Mouse (Mus musculus) lung, embryonic 14.5 days (tissue): ENCODE data around the gene Soga3. TPM values are rescaled to one million over a fixed set of nuclear protein-coding genes. Genes with fewer than 3 reads are reported as not detected.
A peak's percentile ranks its signal among the peaks of the same experiment; 100 is the strongest.

Experiments used
- ATAC-seq: fragments of 200-750 bp; cut with Nextera tagmentation; 2 replicates; pipeline ENCODE4 v1.8.0; 2017; ENCODE audit warnings: mild to moderate bottlenecking, moderate TSS enrichment, moderate library complexity; ENCODE audit not compliant: insufficient read depth
- DNase-seq: peaks from one replicate; pipeline ENCODE4 v3.0.0-alpha.2; 2015
- H3K27ac ChIP-seq: fragments of 300-500 bp; sonication (generic); 2 replicates; pipeline ENCODE4 v1.5.1; 2014; ENCODE audit warnings: low read depth, mild to moderate bottlenecking, moderate library complexity
- H3K27me3 ChIP-seq: fragments of 300-500 bp; sonication (generic); 2 replicates; pipeline ENCODE4 v1.6.1; 2014; ENCODE audit warnings: low read length, control low read depth; ENCODE audit not compliant: insufficient read depth
- H3K36me3 ChIP-seq: fragments of 300-500 bp; sonication (generic); 2 replicates; pipeline ENCODE4 v1.6.1; 2014; ENCODE audit warnings: control low read depth; ENCODE audit not compliant: insufficient read depth
- H3K4me1 ChIP-seq: fragments of 300-500 bp; sonication (generic); 2 replicates; pipeline ENCODE4 v1.6.1; 2014; ENCODE audit warnings: antibody characterized with exemption, control low read depth; ENCODE audit not compliant: insufficient read depth
- H3K4me2 ChIP-seq: fragments of 300-500 bp; sonication (generic); 2 replicates; pipeline ENCODE4 v1.6.1; 2014; ENCODE audit warnings: mild to moderate bottlenecking
- H3K4me3 ChIP-seq: fragments of 300-500 bp; sonication (generic); 2 replicates; pipeline ENCODE4 v1.5.1; 2014; ENCODE audit warnings: low read depth, low read length
- H3K9ac ChIP-seq: fragments of 300-500 bp; sonication (generic); 2 replicates; pipeline ENCODE4 v1.6.1; 2014
- H3K9me3 ChIP-seq: fragments of 300-500 bp; sonication (generic); 2 replicates; pipeline ENCODE4 v1.6.1; 2016; ENCODE audit warnings: low read depth, low read length, control low read depth
- CTCF ChIP-seq: IDR thresholded peaks from 2 replicates; pipeline ENCODE4 v1.5.1; 2016; ENCODE audit warnings: antibody characterized with exemption, low read depth
- WGBS: fragments of 180-500 bp; shearing (Covaris S2); extraction: QIAGEN DNeasy Blood & Tissue Kit; methylation state at CpG from one replicate; pipeline ENCODE4 v1.1.7; 2014; 5-methylcytosine and 5-hydroxymethylcytosine counted together
- polyA plus RNA-seq: library from polyadenylated mRNA; unstranded; fragments of >200 nt; fragmentation: Nextera tagmentation; extraction: Ambion mirVana; gene quantifications from 2 replicates; pipeline ENCODE4 v1.2.1, GENCODE M21; 2014

The Soga3 gene
- polyA plus RNA-seq, 1 experiment from 2014 or later, result 0.29 TPM

DNA sequence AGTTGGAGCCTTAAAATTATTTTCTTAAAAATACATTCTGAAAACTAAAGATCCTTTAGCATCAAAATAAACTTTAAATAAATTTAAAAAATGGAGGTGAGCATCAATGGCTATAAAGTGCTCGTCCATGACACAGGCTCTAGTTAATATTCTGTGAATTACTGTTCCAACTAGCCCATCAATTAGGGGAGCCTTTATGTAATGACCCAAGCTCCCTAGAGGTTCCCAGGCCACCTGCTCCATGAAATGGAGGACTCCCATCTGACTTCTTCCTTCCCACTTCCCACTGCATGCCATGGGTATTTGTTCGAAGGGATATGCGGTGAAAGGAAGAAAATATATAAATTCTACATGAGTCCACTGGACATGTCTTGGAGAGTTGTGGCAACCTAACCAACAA, 36.6 kb downstream of the Soga3 start:
- DNase-seq (no peak), ATAC-seq (no peak)
- Histone ChIP-seq H3K4me2 (no peak overlapping the region), H3K9me3 (no peaks in the 10 kb centered on the region), H3K9ac (no peak overlapping the region), H3K36me3 (no peaks in the 10 kb centered on the region), H3K4me1 (no peaks in the 10 kb centered on the region), H3K27ac (no peak overlapping the region), H3K27me3 (no peaks in the 10 kb centered on the region), H3K4me3 (no peak overlapping the region)
- no peak for TF ChIP-seq CTCF
- WGBS, result 89% methylated on average over 3 of the region's 3 CpGs

DNA sequence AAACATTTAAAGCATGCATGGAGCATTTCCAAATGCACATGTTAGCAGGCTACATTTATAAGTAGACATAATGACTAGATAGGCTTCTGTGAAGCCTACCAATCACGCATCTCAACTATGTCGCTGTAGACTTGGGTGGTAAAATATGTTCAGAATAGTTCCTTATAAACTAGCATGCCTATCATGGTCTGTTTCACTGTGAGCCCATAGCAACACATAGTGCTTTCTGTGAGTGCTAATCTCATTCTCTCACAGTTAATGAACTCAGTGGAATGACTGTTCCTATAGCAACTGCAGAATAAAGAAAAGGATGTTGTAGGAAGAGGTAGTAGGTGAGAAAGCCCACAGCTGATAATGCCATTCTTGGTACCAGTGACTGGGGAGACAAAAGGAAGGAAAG, 37.4 kb downstream of the Soga3 start:
- no peaks in the 10 kb centered on the region for H3K4me1 ChIP-seq
- WGBS, result 72% methylated on average over 2 of the region's 2 CpGs
- no peak overlapping the region for H3K9ac ChIP-seq
- no peak for TF ChIP-seq CTCF
- H3K36me3 ChIP-seq, result no peaks in the 10 kb centered on the region
- ATAC-seq (no peak), DNase-seq (no peak)
- H3K27ac ChIP-seq, result no peak overlapping the region
- H3K27me3 ChIP-seq, result no peaks in the 10 kb centered on the region
- H3K4me2 ChIP-seq, result no peak overlapping the region
- H3K4me3 ChIP-seq, result no peak overlapping the region
- H3K9me3 ChIP-seq, result no peaks in the 10 kb centered on the region

DNA sequence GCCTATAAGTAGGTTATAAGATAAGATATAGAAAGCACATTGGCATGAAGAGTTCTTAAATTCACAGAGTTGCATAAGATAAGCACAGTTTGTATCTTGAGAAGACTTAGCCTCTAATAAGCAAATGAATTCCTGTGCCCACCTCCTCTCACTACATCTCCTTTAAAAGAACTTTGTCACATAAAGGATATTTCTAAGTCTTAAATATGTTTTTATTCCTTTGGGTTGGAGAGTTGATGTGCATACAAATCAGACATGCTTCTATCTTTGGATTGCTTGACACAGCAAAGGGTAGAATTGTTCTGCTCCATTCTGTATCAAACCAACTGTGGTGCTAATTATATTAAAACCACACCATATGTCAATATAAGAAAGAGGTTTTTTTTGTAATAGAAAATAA, 50.1 kb downstream of the Soga3 start:
- H3K36me3 ChIP-seq, result no peaks in the 10 kb centered on the region
- no peaks in the 10 kb centered on the region for H3K27me3 ChIP-seq
- no peaks in the 10 kb centered on the region for H3K4me1 ChIP-seq
- no peak overlapping the region for H3K4me3 ChIP-seq
- ATAC-seq (no peak), DNase-seq (no peak)
- H3K27ac ChIP-seq, result no peak overlapping the region
- H3K4me2 ChIP-seq, result no peak overlapping the region
- TF ChIP-seq CTCF, result no peak
- peaks cover 3% of the 10 kb centered on the region; the same call in 1 of the 2 replicates for H3K9me3 ChIP-seq
- H3K9ac ChIP-seq, result no peak overlapping the region

DNA sequence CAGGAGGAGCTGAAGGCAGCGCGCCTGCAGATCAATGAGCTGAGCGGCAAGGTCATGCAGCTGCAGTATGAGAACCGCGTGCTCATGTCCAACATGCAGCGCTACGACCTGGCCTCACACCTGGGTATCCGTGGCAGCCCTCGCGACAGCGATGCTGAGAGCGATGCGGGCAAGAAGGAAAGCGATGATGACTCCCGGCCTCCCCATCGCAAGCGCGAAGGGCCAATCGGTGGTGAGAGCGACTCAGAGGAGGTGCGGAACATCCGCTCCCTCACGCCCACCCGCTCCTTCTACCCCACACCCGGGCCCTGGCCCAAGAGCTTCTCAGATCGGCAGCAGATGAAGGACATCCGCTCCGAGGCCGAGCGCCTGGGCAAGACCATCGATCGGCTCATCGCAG, 53.2 kb downstream of the Soga3 start:
- TF ChIP-seq CTCF, result no peak
- WGBS, result 94% methylated on average over 33 of the region's 33 CpGs
- Histone ChIP-seq H3K4me3 (no peak overlapping the region), H3K9ac (no peak overlapping the region), H3K4me2 (no peak overlapping the region), H3K9me3 (peaks cover 3% of the 10 kb centered on the region; the same call in 1 of the 2 replicates), H3K36me3 (no peaks in the 10 kb centered on the region), H3K4me1 (no peaks in the 10 kb centered on the region), H3K27ac (no peak overlapping the region), H3K27me3 (no peaks in the 10 kb centered on the region)
- ATAC-seq, result no peak
- DNase-seq, result no peak

GRCm38 (mm10) chr10:29198642-29199041, 55.0 kb downstream of the Soga3 start, which contains the start of gene Gm49353:
Gene Gm49353, plus strand, starts transcription at chr10:29198954.
- no peaks in the 10 kb centered on the region for H3K36me3 ChIP-seq
- 87% methylated on average over 7 of the region's 7 CpGs for WGBS
- no peak within 1 kb of the TSS for H3K4me2 ChIP-seq
- H3K27me3 ChIP-seq, result no peaks in the 10 kb centered on the region
- no peak for TF ChIP-seq CTCF
- H3K9ac ChIP-seq, result no peak within 1 kb of the TSS
- H3K27ac ChIP-seq, result no peak within 1 kb of the TSS
- DNase-seq, result no peak
- H3K4me1 ChIP-seq, result no peaks in the 10 kb centered on the region
- no peak within 1 kb of the TSS for H3K4me3 ChIP-seq
- peaks cover 3% of the 10 kb centered on the region; the same call in 1 of the 2 replicates for H3K9me3 ChIP-seq
- ATAC-seq, result no peak

DNA sequence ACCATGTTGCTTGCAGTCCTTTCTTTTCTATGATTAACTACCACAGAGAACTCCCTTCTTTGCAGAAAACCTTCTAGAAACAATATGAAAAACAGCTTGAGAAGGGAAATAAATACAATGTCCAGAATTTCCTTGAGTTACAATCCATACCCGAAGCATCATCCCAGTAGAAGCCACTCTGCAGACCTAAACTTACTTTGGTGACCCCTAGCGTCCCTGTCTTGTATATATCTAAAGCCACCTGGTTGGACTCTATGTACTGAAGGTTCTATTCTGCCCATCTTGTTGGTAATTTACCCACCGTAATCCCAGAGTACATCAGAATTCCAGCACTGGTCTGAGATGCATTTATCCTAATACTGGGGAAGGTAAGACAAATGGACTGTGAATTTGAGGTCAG, 56.2 kb downstream of the Soga3 start:
- 71% methylated on average over 3 of the region's 3 CpGs for WGBS
- no peak for TF ChIP-seq CTCF
- H3K9me3 ChIP-seq, result peaks cover 3% of the 10 kb centered on the region; the same call in 1 of the 2 replicates
- no peak overlapping the region for H3K4me2 ChIP-seq
- no peak overlapping the region for H3K27ac ChIP-seq
- H3K27me3 ChIP-seq, result no peaks in the 10 kb centered on the region
- no peak overlapping the region for H3K4me3 ChIP-seq
- DNase-seq (no peak), ATAC-seq (no peak)
- no peak overlapping the region for H3K9ac ChIP-seq
- H3K4me1 ChIP-seq, result no peaks in the 10 kb centered on the region
- no peaks in the 10 kb centered on the region for H3K36me3 ChIP-seq

GRCm38 (mm10) chr10:29200609-29201008, 57.0 kb downstream of the Soga3 start:
- Histone ChIP-seq H3K9ac (no peak overlapping the region), H3K27ac (no peak overlapping the region), H3K36me3 (no peaks in the 10 kb centered on the region), H3K4me2 (no peak overlapping the region), H3K27me3 (no peaks in the 10 kb centered on the region), H3K4me3 (no peak overlapping the region), H3K9me3 (peaks cover 3% of the 10 kb centered on the region; the same call in 1 of the 2 replicates), H3K4me1 (no peaks in the 10 kb centered on the region)
- 82% methylated on average over 1 of the region's 1 CpGs for WGBS
- TF ChIP-seq CTCF, result no peak
- DNase-seq (no peak), ATAC-seq (no peak)

GRCm38 (mm10) chr10:29206730-29207129, 63.1 kb downstream of the Soga3 start:
- DNase-seq, result peak; percentile 78
- Histone ChIP-seq H3K9ac (no peak overlapping the region), H3K4me2 (no peak overlapping the region), H3K4me1 (no peaks in the 10 kb centered on the region), H3K27me3 (no peaks in the 10 kb centered on the region), H3K27ac (no peak overlapping the region), H3K36me3 (no peaks in the 10 kb centered on the region), H3K9me3 (no peaks in the 10 kb centered on the region), H3K4me3 (no peak overlapping the region)
- 0 out of 2 replicates have a peak, but pooled peaks have one; percentile 63 for ATAC-seq
- TF ChIP-seq CTCF, result peak; percentile 70
